In the genomic region with DNA sequence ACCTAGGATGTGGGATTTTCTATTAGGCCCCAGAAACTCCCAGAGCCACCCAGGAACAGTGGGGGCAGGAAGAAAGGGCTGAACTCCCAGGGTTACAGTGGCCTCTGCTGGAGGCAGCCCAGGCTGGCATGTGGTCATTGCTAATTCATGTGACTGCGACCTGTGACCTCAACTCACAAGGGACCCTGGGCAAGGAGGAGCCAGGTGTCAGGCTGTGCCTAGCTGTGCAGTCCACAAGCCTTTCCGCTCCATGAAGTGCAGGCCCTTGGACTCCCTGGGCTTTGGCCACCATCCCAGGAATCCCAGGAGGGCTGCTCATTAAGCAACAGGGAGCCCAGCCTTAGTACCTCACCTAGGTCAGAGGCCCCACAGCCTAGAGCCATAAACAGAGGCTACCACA, we compare ENCODE assay signal across 8 mouse cellular contexts. TPM values are rescaled to one million over a fixed set of nuclear protein-coding genes. Genes with fewer than 3 reads are reported as not detected.
DNase-seq lines count a peak whose midpoint lies in the region; ATAC-seq and TF ChIP-seq lines count a peak whose summit lies in the region.

No protein-coding gene starts in this region.

- no peak overlapping the region for H3K9ac ChIP-seq in heart, embryonic 11.5 days (ENCODE audit: low read depth, low read length)
- H3K9ac ChIP-seq in ES-Bruce4 (ENCODE audit: low read depth, poor library complexity, severe bottlenecking) = no peak overlapping the region
- H3K9ac ChIP-seq in liver, embryonic 16.5 days (ENCODE audit: low read depth, low read length) = no peak overlapping the region

- DNase-seq in heart, adult 8-10 months (ENCODE audit: low spot score) = no peak
- peak; percentile 55 for DNase-seq in heart, postnatal 4 days
- no peak for DNase-seq in urinary bladder, adult 2 months (ENCODE audit: low spot score)
- no peak for DNase-seq in thymus, postnatal 36 days

- peaks cover 39% of the 10 kb centered on the region for H3K4me1 ChIP-seq in heart, embryonic 11.5 days (ENCODE audit: control insufficient read depth, insufficient read depth, low read length)
- peaks cover 14% of the 10 kb centered on the region for H3K4me1 ChIP-seq in ES-Bruce4 (ENCODE audit: control insufficient read depth, insufficient read depth, low read length)
- peaks cover 17% of the 10 kb centered on the region for H3K4me1 ChIP-seq in liver, embryonic 16.5 days (ENCODE audit: control insufficient read depth, low read depth, low read length)

- no peaks in the 10 kb centered on the region for H3K9me3 ChIP-seq in heart, embryonic 11.5 days (replicated peaks; ENCODE audit: control insufficient read depth, low read length)
- H3K9me3 ChIP-seq in ES-Bruce4 (replicated peaks; ENCODE audit: control insufficient read depth, insufficient read depth, low read length, poor library complexity, severe bottlenecking) = no peaks in the 10 kb centered on the region
- H3K9me3 ChIP-seq in liver, embryonic 16.5 days (replicated peaks; ENCODE audit: control insufficient read depth, low read length) = no peaks in the 10 kb centered on the region

- no peak for ATAC-seq in heart, embryonic 11.5 days (replicated peaks; ENCODE audit: insufficient number of reproducible peaks, low FRiP score, low TSS enrichment)
- ATAC-seq in liver, embryonic 16.5 days (ENCODE audit: low read depth) = peak; percentile 35
- no peak for ATAC-seq in megakaryocyte progenitor cell, adult 5-6 weeks (replicated peaks; ENCODE audit: poor library complexity)

- no peaks in the 10 kb centered on the region for H3K27me3 ChIP-seq in heart, embryonic 11.5 days (ENCODE audit: control insufficient read depth, insufficient read depth, low read length)
- no peaks in the 10 kb centered on the region for H3K27me3 ChIP-seq in ES-Bruce4 (ENCODE audit: control insufficient read depth, insufficient read depth, low read length, poor library complexity, severe bottlenecking)
- no peaks in the 10 kb centered on the region for H3K27me3 ChIP-seq in liver, embryonic 16.5 days (ENCODE audit: control insufficient read depth, insufficient read depth, low read depth, low read length)

- no peak for TF ChIP-seq POLR2A in ES-Bruce4 (IDR thresholded peaks at IDR 0.05; ENCODE audit: insufficient read depth, low read length)

- H3K4me3 ChIP-seq in heart, embryonic 11.5 days (ENCODE audit: low read depth, low read length) = no peak overlapping the region
- no peak overlapping the region for H3K4me3 ChIP-seq in ES-Bruce4 (ENCODE audit: low read depth, low read length)
- no peak overlapping the region for H3K4me3 ChIP-seq in liver, embryonic 16.5 days (ENCODE audit: low read depth, low read length)

- H3K36me3 ChIP-seq in heart, embryonic 11.5 days (ENCODE audit: control insufficient read depth, insufficient read depth, low read length) = no peaks in the 10 kb centered on the region
- H3K36me3 ChIP-seq in ES-Bruce4 (ENCODE audit: control insufficient read depth, insufficient read depth, low read length, poor library complexity, severe bottlenecking) = no peaks in the 10 kb centered on the region
- no peaks in the 10 kb centered on the region for H3K36me3 ChIP-seq in liver, embryonic 16.5 days (ENCODE audit: control insufficient read depth, insufficient read depth)

- TF ChIP-seq CTCF in ES-Bruce4 (IDR thresholded peaks at IDR 0.05; ENCODE audit: low read depth, low read length) = peak; percentile 23

- 0 out of 2 replicates have a peak overlapping the region, but pooled peaks have one; percentile 35 for H3K27ac ChIP-seq in heart, embryonic 11.5 days (ENCODE audit: low read depth, low read length)
- H3K27ac ChIP-seq in ES-Bruce4 (ENCODE audit: insufficient read depth, low read length) = no peak overlapping the region
- 0 out of 2 replicates have a peak overlapping the region, but pooled peaks have one; percentile 7 for H3K27ac ChIP-seq in liver, embryonic 16.5 days (ENCODE audit: low read length)

- no peak overlapping the region for H3K4me2 ChIP-seq in heart, embryonic 11.5 days
- H3K4me2 ChIP-seq in liver, embryonic 16.5 days (ENCODE audit: low read depth, low read length) = no peak overlapping the region

- WGBS in heart, embryonic 11.5 days (ENCODE audit: insufficient replicate concordance) = 66% methylated on average over 2 of the region's 2 CpGs
- WGBS in liver, embryonic 16.5 days (ENCODE audit: insufficient replicate concordance) = 62% methylated on average over 2 of the region's 2 CpGs

- no peak for TF ChIP-seq EP300 in ES-Bruce4 (IDR thresholded peaks at IDR 0.05; ENCODE audit: insufficient read depth, low read depth, low read length)

RNA-seq across cellular contexts. Expression of a gene that starts 38.4 kb away (rescaled TPM):
- polyA plus RNA-seq in heart, embryonic 11.5 days (2014; fragmentation: Nextera tagmentation; extraction: Ambion mirVana) = 113 and 164 TPM in 2 replicates
- 1 to 10 TPM; 5.5 to 9.3 (median 7.7) TPM for total RNA-seq in heart, adult 8-10 months (2022)
- 273 and 285 TPM in 2 replicates for polyA plus RNA-seq in ES-Bruce4 (2011; ENCODE audit: insufficient read depth, insufficient read length, low read depth, missing spikeins)
- total RNA-seq in heart, postnatal 4 days (2021) = 10 to 100 TPM; 70.4 to 74.9 TPM
- 87.9 and 104 TPM in 2 replicates for polyA plus RNA-seq in liver, embryonic 16.5 days (2015; fragmentation: Nextera tagmentation; extraction: Ambion mirVana)
- 51.8 and 65.6 TPM in 2 replicates for polyA plus RNA-seq in urinary bladder, adult 2 months (2012; rRNA removed)
- total RNA-seq in megakaryocyte progenitor cell, adult 5-6 weeks (2015) = 0.02 TPM in 1 of 2 replicates, not detected in the other
- not detected in 2 replicates for total RNA-seq in megakaryocyte progenitor cell, adult 5-6 weeks (2017)
